Mouse (Mus musculus) heart, adult 11 months (tissue): Measurements from ENCODE around the gene Wbp2.
A peak's percentile ranks its signal among the peaks of the same experiment; 100 is the strongest.

ENCODE experiments used
- DNase-seq: peaks from one replicate; pipeline ENCODE4 v3.0.0; 2022

Gene Wbp2

DNA sequence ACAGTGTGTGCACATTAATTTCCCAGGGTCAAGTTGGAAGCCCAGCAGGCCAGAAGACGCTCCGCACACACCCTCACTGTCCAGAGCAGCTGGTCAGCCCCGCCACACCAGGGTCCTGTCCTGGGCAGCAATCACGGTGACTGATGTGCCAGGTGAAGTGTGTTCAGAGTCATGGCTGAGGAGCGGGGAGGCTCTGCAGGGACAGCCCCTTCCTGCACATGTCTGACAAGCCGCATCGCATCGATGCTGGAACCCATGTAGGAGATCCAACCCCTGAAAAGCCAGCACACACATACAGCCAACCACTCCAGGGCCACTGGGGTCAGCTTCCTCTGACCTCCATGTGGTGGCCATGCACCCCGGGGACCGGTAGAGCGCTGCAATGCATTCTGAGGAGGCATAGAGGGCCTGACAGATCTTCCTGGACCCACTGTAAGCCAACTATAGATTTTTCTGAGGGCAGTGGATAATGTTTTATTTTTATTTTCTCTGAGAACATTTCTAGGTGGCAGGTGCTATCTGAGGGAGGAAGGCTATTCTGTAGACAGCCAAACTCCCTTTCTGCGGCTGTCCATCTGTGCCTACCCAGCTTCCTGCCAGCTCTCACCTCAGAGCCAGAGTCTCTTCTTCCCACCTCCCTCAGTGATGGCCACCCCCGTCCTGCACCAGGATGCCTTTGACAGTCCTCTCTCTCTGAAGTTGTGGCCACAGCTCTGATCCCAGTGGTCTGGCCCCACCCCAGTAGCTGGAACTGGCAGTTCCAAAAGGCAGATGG lies 25.0 kb downstream of the Wbp2 start:
- no peak for DNase-seq

GRCm38 (mm10) chr11:116060596-116060995 lies 26.2 kb downstream of the Wbp2 start:
- DNase-seq: no peak

DNA sequence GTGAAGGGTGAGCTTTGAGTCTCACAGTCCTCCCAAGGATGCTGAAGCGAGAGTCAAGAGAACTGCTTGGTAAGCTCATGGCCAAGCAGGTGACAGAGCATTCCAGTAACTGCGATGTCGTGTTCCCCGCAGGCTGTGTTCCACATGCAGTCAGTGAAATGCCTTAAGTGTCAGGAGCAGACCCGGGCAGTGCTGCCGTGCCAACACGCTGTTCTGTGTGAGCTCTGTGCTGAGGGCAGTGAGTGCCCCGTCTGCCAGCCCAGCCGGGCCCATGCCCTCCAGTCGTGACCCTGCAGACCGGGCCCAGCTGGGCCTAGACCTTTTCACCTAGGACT lies 27.1 kb downstream of the Wbp2 start:
- DNase-seq: no peak

DNA sequence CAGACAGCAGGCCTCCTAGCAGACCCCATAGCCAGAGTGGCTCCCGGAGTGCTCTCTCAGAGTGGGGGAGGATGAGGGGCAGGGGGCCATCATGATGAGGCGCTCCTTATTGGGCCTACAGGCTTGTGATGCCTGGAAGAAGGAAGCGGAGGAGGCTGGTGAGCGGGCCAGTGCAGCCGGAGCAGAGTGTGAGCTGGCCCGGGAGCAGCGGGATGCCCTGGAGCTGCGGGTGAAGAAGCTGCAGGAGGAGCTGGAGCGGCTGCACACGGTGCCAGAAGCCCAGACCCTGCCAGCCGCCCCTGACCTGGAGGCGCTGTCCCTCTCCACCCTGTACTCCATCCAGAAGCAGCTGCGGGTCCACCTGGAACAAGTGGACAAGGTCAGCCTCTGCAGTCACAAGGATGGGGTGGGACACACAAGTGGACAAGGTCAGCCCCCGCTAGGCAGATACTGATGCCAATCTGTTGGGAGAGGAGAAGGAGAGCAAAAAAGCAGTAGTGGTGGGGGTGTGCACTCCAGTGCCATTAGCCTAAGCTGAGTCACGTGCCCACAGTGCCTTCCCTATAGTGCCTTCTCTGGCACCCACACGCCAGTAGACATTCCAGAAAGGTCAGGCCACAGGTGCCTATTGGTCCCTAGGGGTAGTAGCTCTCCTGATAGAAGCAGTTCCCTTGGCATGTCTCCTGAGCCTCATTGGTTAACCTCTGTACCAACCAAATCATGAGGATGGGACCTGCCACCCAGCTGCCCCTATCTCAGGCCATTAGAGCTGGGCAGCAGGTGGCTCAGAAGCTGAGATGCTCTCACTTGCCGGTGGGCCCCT lies 27.7 kb downstream of the Wbp2 start:
- DNase-seq: no peak

- no peak for DNase-seq
Observed at GRCm38 (mm10) chr11:116058022-116058614, 28.7 kb downstream of the Wbp2 start.

- no peak for DNase-seq
Observed at GRCm38 (mm10) chr11:116057237-116057881, 29.4 kb downstream of the Wbp2 start.

DNA sequence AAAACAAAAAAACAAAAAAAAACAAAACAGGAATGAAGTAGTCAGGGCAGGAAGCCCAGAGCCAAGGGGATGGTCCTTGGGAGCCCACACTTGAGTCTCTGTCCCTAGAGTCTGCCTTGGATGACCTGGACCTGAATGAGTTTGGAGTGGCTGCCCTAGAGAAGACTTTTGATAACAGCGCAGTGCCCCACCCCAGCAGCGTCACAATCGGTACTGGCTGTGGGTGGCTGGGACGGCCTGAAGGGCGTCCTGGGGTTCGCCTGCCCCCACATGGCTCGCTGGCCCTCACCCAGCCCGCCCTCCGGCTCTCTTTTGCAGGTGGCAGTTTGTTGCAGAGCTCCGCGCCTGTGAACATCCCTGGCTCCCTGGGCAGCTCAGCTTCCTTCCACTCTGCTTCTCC lies 30.9 kb downstream of the Wbp2 start:
- no peak for DNase-seq

DNA sequence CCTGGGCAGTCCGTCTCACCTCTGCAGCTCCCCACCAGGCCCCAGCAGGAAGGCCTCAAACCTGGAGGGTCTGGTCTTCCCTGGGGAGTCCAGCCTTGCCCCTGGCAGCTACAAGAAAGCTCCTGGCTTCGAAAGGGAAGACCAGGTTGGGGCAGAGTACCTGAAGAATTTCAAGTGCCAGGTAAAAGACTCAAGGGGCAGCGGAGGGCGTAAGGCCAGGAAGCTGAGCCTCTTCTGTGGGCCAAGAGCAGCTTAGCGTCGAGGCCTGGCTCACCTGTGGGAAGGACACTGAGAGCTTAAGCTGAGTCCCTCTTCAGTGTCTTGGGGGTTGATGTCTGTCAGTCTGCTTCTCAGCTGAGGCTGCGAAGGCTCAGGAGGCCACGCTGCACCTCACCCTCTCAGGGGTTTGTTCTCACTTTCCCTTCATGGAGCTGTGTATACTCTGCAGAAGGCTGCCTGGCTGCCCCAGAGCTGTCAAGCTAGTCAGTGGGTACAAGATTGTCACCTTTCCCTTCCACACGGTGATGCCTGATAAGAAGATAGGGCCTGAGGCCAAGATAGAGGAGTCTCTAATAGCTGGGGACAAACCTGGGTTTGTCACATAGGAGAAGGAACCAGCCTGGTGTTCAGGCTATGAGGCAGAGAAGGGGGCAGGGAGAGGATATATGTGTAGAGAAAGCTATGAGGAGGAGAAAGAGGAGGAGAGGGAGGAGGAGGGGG lies 33.1 kb downstream of the Wbp2 start:
- DNase-seq: no peak

DNA sequence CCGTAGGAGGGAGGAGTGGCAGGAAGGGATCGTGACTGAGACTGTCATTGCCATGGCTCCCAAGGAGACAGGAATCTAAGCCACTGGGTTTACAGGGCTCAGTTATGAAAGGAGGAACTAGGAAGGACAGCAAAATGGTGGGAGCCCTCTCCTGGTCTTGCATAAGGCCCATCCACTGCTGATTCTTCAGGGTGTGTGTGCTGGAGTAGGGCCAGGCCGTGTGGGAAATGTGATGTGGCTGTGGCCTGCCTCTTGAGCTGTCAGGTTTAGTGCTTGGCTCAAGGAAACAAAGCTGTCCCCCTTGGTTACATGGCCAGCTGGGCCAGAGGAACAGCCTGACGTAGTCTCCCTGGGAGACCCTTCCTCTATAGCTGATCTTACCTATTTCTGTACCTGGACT lies 36.6 kb downstream of the Wbp2 start:
- no peak for DNase-seq

DNA sequence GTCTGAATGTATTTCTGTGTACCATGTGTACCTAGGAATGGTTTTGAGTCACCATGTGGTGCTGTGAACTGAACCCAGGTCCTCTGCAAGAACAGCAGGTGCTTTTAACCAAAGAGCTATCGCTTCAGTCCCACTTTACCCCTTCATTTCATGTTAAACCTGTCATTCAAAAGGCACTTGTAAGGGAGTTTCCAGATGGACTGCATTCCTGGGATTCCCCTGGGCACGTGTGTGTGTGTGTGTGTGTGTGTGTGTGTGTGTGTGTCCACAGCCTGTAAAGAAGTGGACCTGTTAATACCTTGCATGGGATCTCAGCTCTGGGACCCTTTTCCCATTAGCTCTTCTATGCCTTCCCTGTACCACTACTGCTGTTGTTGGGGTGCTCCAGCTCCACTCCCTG lies 37.2 kb downstream of the Wbp2 start:
- no peak for DNase-seq

- DNase-seq: no peak
Observed at GRCm38 (mm10) chr11:116045173-116045572, 41.6 kb downstream of the Wbp2 start.

DNA sequence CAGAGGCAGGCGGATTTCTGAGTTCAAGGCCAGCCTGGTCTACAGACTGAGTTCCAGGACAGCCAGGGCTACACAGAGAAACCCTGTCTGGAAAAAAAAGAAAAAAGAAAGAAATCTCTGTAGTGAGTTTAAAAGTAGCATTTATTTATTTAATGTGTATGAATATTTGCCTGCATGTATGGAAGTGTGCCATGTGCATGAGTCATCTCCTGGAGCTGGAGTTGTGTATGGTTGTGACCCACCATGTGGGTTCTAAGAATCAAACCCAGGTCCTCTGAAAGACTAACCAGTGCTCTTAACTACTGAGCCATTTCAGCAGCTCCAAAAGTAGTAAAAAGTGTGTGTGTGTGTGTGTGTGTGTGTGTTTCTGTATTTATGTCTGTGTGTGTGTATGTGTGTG lies 43.5 kb downstream of the Wbp2 start:
- no peak for DNase-seq

DNA sequence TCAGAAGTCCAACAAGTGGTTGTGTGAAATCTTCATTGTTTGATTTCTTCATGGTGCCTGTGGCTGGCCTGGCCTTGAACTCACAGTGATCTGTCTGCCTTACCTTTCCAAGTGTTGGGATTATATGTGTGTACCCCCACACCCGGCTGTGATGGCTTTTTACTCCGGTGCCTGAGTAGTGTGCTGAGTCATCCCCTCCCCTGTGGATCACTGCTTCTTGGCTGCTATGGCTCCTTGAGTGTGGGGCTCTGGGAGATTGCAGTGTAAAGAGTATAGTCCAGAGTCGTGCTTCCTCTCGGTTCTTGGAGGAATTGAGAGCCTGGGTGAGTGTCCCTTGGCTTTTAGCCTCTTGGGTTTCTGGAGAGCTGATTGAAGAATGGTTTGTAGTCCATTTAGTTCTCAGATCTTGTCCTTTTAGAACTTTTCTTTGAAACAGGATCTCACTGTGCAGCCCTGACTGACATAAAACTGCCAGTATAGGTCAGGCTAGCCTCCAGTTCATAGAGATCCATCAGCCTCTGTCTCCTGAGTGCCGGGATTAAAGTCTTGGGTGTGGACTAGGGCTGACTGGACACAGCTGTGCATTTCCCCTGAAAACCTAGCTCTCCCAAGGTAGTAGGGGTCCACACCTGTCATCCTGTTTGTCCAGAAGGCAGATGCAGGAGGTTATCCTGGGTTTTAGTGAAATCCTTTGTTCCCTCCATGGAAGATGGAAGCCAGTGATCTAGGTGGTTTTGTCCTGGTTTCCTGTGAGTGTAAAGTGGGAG lies 44.2 kb downstream of the Wbp2 start:
- DNase-seq: no peak

DNA sequence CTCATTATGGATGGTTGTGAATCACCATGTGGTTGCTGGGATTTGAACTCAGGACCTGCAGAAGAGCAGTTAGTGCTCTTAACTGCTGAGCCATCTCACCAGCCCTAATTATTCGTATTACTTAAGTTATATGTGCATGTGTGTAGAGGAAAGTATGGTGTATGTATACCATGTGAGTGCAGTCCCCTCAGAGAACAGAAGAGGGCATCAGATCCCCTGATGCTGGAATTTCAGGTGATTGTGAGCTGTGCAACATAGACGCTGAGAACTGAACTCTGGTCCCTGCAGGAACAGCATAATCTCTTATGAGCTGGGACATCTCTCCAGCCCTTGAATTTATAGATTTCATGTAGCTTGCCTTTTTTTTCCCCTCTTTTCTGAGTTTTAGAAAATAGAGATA lies 45.0 kb downstream of the Wbp2 start:
- no peak for DNase-seq

DNA sequence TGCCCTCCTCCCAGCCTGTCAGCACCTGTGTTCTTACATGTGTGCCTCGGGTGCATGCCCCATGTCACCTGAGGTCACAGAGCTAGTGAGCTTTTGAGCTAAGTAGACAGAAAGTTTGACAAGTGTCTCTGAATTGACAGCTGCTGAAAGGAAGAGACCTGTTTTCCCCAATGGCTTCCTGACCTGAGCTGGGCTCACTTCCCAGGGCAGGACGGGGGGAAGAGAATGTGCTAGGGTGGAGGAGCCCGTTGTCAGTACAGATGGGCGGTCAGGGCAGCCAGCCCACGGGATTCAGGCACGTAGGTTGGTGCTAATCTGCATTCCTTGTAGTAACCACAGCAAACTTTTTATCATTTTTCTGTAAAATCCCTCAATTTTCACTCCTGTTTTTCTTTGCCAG lies 46.2 kb downstream of the Wbp2 start:
- peak; percentile 92 for DNase-seq

DNA sequence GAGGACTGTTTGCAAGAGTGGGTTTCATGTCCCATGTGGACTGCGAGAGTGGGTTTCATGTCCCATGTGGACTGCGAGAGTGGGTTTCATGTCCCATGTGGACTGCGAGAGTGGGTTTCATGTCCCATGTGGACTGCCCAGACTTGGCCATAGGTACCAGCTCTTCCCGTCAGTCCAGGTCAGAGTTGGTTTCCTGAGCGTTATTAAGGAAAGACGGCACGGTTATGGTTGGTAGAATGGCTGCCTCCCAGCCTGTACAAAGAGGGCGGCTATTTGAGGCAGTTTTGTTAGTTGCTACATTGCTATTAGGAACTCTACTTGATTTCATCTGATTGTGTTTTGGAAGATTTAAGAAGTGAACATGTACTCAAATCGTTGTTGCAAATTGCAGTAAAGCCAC lies 49.0 kb downstream of the Wbp2 start:
- DNase-seq: peak; percentile 86

- DNase-seq: no peak
Observed at GRCm38 (mm10) chr11:116036671-116037070, 50.1 kb downstream of the Wbp2 start.

DNA sequence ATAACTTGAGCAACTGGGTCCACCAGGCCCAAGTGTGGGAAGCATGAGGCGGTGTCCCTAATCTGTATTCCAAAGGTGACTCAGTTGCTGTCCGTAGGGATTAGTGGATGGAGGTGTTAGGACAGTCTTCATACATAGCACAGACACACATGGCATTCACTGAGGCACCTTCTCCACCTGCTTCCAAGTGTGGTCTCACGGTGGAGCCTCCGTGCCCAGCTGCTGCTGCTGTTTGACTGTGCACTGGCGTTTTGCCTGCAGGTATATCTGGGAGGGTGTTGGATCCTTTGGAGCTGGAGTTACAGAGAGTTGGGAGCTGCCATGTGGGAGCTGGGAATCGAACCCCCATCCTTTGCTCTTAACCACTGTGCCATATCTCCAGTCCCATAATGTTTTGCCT lies 52.2 kb downstream of the Wbp2 start:
- DNase-seq: peak; percentile 78

- DNase-seq: peak; percentile 96
Observed at GRCm38 (mm10) chr11:116030898-116031845, 55.6 kb downstream of the Wbp2 start.

GRCm38 (mm10) chr11:116030088-116030897 lies 56.5 kb downstream of the Wbp2 start, which contains the start of gene Unk:
Unk (plus strand) TSS chr11:116030322.
- peak; percentile 100 for DNase-seq
